Mouse (Mus musculus) liver (tissue): ENCODE data around the gene Lgr5.
A peak's percentile ranks its signal among the peaks of the same experiment; 100 is the strongest.

Experiments used
- DNase-seq: peaks from one replicate; pipeline ENCODE4 v3.0.0-alpha.2; 2020; ENCODE audit warnings: mixed read lengths

Gene Lgr5

DNA sequence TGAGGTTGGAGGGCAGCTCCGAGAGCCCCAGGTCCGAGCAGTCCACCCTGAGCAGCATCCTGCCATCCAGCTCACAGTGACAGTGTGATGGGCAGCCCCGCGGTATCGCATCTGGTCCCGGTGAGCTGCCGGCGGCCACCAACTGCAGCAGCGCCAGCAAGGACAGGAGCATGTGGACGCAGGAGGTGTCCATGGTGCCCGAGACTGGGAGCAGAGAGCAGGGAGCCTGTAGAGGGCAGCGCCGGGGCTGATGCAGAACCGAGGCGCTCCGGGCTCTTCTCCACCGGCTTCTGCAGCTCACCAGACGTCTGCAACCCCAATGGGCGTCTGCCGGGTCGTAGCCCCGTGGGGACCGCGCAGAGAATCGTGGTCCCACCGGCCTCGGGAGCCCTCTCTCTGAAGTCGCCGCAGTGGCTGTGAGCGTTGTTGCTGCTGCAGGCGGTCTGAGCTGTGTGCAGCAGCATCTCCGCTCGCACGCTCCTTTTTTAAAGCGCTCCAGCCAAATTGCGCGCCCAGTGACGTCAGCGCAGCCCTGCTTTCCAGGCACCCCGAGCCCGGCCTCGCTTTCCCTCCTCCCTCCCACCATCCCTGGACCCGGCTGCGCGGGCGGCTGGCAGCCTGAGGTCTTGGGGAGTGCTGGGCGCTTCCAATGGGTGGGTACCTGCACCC is at the start of gene Lgr5:
Gene Lgr5, minus strand, starts transcription at position 480 of the 669 bp plus-strand sequence.
- peak; percentile 42 for DNase-seq

GRCm38 (mm10) chr10:115626678-115627077 is 39.1 kb upstream of the Lgr5 start:
- DNase-seq, result no peak

DNA sequence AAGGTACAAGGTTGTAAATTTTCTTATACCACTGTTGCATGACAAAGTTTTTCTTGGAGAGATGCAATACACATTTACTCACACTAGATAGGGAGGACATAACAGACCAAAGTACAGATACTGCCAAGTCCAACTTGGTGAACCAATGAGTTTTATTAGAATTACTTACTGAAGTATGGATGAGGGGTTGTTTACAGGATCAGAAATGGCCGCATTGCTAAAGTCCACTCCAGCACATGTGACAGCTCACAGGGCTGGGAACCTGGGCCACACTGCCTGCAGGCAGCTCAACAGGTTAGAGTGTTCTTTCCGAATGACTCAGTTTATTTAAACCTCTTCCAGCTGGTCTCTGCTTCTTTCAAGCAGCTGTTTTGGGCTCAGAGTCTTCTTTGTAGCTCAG is 37.4 kb upstream of the Lgr5 start:
- no peak for DNase-seq

GRCm38 (mm10) chr10:115623956-115624671 is 36.5 kb upstream of the Lgr5 start:
- DNase-seq, result no peak

DNA sequence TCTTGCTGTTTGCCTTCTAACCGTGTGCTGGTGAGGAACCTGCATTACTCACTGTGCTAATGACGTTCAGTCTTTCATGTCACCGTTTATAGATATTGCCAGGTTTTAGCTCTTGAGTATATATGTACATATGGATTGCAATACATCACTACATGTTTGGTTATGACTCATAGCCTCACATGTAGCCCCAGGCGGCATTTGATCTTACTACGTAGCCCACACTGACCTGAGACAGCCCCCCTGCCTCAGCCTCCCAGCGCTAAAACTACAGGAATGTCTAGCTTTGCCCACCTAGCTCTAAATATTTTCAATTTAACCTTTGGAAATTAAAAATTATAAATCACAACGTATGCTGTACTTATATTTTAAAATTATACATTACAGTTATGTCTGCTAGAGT is 35.9 kb upstream of the Lgr5 start:
- no peak for DNase-seq

GRCm38 (mm10) chr10:115618288-115618856 is 30.8 kb upstream of the Lgr5 start:
- no peak for DNase-seq

DNA sequence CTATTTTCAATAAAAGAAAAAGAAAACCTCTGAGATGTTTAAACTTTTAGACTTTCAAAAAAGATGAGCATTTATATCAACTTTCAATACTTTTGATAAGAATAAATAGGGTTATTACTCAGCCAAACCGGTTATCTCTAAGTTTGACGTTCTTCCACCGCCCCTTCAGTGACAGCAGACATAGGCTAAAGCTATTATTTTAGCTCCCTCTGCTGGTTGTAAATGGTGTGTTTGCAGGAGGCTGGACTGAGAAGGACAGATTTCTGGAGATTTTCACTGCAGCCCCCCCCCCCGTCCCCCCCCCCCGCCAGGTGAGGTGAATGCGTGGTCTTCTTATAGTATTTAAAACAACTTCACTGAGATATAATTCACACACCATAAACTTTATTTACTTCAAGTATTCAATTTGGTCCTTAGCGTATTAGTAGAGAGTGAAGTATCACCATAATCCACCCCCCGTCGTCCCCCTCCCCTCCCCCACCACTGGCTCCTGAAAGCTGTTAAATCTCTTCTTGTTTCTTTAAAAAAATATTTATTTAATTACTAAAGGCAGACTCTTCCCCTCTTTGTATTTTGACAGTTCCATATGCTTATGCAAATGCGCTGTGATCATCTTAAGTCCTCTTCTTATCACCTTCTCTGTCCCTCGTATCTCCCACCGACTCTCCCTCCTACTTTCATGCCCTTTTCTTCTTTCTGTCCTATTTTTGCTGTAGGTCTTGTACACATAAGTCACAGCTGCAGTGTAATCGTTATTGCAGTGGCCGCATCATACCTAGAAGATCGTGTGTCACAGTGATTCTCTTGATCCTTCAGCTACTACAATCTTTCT is 30.1 kb upstream of the Lgr5 start:
- no peak for DNase-seq

- no peak for DNase-seq
These were observed 8.2 kb upstream of the Lgr5 start for GRCm38 (mm10) chr10:115595748-115596147.

DNA sequence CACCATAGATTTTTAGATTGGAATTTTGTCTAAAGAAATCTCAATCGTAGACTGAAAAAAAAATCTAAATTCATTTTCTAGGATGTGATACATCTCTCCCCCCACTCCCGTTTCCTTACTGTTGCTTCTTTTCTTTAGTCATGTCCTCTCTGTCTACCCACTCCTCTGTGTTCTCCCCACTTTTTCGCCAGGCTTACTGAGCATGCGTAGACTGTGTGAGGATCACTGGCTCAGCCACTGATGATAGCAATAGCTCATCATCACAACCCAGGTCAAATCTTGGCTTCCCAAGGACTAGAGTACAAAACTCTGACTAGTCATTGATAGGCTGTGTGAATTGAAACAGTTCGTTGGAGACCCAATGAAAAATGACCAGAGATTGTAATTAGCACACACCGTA is 6.1 kb upstream of the Lgr5 start:
- DNase-seq, result no peak

DNA sequence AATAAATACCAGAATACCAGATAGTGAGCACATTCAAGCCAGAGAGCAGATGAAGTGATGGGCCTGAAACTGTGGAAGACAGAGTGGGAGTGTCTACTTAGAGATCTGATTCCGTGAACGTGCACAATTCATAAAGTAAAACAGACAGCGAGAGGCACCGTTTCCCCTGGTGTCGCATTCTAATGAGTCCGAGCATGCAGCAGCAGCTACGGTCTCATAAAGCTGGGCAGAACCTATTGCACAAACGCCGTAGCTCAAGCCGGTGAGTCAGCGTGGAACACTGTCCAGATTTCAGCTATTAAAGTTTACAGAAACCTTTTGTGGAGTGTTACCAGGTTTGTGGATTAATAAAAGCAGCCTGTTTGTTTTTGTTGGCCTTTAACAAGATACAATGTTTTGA is 5.6 kb upstream of the Lgr5 start:
- DNase-seq, result no peak

DNA sequence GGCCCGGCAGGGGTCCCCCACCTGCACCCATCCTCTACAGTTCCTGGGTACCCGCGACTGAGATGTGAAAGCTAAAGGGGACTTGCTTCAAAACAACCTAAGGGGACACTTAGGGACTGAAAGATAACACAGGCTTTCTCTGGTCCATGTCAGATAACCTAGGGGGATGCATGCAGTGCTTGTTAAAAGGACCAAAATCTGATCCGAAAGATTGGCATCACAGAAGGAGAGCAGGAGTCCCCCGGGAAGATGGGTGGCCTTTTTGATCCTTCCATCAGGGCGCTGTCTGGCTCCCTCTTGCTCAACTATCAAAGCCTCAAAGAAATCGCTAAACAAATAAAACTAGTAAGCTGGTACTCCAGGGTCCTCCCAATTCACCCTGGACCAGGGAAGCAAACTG is 399 bp upstream of the Lgr5 start:
- no peak for DNase-seq

DNA sequence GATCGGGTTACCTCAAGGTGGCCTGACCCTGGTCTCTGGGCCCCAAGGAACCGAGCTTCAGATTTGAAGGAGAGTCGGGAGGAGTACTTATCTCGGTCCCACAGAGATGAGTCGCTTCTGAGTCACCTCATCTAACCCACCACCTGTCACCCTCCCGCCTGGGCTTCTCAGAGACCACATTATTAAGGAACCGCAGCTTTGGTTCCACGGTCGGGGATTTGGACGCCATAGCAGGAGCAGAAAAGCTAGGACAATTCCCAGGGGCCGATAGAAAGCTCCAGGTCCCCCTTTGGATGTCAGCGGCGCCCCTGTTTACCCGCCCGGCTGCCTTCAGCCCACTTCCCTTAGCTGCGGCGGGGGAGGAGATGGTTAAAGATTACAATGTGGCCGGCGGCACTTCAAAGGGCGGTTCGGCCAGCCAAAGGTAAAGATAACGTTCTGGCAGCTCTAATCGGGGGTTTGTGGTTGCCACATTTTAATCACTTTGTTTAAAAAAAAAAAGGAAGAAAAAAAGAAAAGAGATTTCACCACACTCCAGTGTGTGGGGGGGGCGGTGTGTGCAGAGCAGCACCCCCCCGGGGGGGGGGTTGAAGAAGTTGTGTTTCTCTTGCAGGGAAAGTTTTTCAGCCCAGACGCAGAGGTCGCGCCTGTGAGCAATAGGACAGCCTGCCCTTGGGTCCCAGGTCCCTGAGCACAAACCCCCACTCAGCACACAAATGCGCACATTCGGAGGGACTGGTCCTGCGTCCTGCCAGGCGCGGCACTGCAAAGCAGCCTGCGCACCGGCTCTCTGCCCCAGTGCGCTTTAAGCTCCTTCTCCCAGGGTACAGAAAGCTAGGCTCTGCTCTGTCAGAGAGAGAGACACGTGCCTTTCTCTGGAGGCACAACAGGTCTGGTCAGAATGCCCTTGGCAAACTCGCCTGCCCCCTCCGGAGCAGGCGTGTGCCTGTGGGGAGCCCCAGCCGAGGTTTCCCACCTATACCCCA is 1.0 kb downstream of the Lgr5 start:
- peak; percentile 61 for DNase-seq

DNA sequence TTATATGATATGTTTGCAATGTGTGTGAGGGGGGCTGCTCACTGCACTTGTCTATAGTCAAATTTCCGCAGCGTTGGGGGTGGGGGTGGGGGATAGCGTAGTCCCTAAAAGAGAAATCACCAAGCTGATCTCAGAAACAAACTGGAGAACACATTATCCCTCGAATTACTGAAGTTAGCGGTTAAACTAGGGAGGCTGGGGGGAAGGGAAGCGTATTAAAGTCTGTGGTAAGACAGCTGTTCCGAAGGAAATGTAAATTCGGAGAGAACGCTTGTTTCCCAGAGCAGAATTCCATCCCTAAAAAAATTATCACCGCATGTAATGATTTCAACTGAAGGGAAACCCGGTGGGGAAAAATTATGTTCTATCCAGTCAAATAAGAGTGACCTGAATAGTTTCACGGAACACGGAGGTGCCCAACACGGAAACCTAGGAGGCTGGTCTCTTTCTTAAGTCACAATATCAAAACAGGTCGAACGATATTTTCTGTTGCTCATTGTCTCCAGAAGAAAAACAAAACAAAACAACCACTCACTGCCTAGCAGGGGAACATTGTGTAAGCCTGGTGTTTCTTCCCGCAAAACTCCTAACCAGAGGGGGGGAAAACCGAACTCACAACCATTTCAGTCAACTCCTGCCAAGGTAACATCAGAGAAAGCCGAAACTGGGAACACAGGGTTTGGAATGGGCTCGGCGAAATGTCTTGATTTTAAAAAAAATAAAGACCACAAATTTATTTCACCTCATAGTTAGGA is 1.9 kb downstream of the Lgr5 start:
- DNase-seq, result no peak

GRCm38 (mm10) chr10:115584656-115585055 is 2.9 kb downstream of the Lgr5 start:
- no peak for DNase-seq

- DNase-seq, result no peak
These were observed 4.5 kb downstream of the Lgr5 start for GRCm38 (mm10) chr10:115583071-115583470.

GRCm38 (mm10) chr10:115581971-115582370 is 5.6 kb downstream of the Lgr5 start:
- no peak for DNase-seq

DNA sequence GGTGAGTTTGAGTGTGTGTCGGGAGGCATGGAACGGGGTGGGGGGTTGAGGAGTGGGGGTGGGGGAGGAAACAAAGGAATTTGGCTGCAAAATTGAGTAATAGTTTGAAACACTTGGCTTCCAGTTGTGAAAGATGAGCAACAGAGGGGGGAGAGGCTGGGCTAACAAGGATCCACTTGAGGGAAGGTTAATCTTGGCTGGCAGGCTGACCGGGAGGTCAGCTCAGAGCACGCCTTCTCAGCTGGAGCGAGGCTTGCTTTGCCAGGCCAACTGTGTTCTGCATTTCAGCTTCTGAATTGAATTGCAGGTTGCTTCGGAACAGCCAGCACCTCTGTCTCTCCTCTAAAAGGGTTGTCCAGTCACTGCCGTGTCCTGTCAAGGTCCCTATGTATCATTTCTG is 8.1 kb downstream of the Lgr5 start:
- DNase-seq, result no peak

DNA sequence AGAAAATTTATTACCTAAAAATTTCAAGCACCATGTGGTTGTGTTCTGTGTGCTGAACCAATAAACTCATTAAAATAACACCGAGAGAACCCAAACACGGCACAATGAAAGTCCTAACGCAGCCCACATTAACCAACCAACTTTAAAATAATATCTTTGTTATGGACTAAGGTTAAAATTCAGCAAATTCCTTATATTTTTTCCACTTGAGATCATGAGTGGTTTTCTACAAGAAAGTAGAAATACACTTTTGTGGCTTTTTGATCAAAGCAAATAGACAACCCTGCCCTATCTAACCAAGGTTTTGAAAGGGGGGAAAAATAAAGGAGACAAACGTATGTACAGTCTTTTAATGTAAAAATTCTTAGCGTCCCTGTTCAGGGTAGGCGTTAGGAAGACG is 8.5 kb downstream of the Lgr5 start:
- DNase-seq, result no peak

- no peak for DNase-seq
These were observed 15.7 kb downstream of the Lgr5 start for GRCm38 (mm10) chr10:115571734-115572440.

DNA sequence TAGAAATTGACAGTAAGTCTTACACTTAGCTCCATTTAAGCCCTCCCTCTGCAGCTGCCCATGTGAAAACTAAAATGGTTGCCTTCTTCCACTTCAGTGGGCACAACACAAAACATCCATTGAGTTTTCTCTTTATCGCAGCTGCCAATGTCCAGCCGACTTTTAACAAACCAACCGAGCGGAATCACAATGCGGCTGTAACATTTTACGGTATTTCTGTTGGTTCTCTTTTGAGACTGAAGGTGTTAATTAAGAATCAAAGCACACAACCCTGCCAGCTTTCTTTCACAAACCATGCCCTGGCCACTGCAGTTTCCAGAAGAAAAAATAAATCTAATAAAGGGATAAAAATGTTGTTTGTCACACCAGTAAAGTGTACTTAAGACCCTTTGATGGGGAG is 16.3 kb downstream of the Lgr5 start:
- DNase-seq, result no peak

GRCm38 (mm10) chr10:115570577-115570976 is 17.0 kb downstream of the Lgr5 start:
- no peak for DNase-seq
